Mouse (Mus musculus): ENCODE measurements at regions not wholly inside any gene's neighbourhood (a gene's known extent, or its start where the extent isn't known, plus 50 kb on each side); places are given as distances from the start of the nearest gene placed in this dataset.

DNA sequence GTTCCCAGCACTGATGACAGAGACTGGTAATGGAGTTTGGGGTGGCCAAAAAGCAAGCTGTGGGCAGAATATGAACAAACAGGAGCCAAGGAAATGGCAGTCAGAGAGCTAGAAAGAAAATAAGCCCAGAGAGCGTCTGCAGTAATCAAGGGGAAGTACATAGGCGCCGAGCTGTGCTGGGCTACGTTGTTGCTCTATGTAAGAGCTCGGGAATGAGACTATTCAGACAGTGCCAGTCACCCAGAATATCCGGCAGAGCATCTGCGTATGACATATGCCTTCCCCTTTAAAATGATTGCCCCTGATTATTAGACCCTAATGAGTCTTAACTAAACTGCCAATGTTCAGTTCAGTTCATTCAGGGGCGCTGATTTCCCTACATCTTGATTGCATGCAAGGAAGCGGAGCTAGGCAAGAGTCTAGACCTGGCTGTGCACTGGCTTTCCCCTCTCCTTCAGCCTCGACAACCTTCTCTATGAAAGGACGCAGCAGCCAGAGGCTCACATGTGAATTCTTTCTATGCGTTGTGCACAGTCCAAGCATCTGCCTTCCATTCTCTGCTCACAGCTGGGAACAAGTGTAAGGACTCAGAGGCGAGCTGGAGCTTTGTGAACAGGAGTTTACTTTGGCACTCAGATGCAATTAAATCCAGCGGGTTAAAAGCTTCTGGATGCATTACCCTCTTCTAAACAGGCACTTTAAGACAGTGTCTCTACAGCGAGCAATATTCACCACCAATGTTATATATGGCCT, 125.7 kb upstream of the Gdf10 start:
- DNase-seq, result no peak

DNA sequence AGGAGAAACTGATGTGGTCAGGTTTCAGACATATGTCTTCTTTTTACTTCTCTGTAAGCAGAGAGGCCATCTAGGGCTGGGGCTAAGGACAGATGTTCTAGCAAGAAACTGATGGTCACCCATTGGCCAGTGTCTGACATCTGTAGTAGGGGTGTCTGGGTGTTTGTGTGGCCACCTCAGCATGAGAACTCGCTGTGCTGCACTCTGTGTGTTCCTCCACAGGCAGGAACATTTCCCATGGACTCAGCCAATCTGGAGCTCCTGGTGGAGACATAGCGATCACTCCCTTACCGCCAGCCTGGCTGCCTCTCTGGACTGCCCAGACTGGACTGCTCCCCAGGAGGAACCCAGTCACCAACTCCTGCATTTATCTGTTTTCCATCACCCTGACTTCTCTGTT, 119.1 kb upstream of the Gdf10 start:
- no peak for DNase-seq

DNA sequence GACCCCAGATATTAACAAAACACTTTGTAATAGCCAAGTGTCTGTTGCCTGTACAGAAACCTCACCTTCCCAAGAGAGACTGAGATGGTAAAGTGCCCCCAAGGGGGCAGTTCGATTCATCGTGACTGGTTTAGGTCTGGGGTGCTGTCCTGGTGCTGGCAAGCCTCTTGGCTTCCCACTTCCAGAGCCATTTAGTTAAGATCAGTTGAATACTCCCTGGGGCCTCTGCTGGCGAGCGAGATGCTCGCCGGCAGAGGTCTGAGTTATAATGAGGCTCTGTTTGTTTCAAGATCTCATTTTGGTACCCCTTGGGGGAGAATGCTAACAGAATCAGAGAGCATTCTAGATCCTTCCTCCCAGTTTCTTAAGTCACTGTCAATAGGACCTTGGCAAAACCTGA, 118.7 kb upstream of the Gdf10 start:
- DNase-seq, result no peak

DNA sequence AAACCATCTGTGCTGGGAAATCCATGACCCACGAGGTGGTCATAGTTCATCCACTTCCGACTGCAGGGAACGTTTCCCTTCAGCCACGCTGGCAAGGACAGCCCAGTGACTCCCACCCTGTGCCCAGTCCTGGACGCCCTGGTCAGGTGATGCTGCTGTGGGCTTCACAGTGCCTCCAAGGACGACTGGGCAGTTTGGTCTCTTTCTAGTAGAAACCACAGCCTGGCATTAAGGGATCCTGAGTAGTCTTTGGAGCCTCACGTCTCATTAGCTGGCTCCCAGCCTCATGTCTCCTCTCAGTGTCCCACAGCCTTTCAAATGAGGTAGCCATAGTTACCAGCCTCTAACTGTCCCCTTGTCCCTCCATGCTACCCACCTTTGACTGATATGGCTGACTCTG, 116.2 kb upstream of the Gdf10 start:
- no peak for DNase-seq

DNA sequence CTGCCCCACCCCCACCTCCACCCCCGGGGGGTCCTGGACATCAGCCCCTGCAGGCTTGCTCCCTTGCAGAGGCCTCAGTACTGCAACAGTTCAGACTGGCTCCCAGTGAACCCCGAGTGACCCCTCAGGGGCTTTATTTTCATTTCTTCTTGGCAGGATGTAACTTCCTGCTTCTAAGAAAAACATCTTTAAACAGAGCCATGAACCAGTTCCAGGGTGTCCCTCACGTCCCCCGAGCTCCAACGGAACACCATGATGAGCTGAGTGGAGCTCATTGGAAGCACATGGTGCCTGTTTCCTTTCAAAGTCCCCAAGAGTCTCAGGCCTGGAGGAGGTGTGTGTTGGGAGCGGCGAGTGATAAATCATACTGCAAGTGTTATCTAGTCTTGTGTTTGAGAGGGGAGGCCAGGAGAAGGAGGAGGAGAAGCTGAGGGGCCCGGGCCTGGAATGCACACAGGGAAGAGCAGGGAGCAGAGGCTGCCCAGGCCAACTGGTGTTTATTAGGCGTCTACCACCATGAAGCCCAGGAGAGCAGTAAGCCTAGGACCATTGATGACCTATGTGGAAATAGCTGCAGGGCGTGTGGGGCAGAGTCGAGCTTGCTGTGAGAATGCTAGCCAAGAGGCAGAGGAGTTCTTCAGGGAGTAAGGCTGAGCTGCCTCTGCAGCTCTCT, 114.7 kb upstream of the Gdf10 start:
- DNase-seq, result no peak

DNA sequence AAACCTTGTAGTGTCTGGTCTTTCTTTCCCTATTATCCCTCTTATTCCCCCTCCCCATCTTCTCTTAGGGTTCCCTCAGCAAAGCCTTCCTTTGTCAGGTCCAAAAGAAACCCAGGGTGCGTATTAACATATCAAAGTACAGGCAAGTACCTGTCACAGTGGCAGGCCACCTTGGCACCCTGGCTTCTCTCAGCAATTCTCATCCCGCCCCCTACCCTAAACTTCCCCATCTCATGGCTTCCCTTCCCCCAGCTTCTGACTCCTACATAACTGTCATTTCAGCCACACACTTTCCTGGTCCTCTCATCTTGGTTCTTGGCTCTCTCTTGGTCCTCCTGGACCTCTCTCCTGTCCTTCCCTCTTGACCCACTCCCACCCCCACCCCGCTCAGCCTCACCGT, 112.8 kb upstream of the Gdf10 start:
- DNase-seq, result no peak

DNA sequence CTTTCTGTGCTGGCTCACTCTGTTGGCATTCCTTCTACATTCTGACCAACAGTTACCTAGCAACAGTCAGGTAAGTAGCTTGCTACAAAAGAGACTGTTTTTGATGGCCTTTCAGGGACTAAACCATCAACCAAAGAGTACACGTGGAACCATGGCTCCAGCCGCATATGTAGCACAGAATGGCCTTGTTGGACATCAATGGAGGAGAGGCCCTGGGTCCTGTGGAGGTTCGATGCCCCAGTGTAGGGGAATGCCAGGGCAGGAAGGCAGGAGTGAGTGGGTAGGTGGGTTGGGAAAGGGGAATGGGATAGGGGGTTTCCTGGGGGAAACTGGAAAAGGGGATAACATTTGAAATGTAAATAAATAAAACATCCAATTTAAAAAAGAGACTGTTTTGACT, 112.1 kb upstream of the Gdf10 start:
- no peak for DNase-seq

DNA sequence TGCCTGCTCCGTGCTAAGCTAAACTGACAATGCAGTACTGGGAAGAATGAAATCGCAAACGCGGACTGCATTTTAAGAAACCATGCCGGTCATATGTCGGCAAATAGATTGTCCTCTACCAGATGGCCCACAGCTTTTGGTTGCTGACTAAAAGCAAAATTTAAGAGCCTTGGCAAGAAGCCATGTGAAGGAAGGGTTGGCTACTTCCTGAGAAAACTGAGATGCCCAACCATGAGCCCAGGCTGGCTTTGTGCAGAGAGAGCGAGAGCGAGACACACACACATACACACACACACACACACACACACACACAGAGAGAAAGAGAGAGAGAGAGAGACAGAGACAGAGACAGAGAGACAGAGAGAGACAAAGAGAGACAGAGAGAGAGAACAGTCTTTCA, 111.1 kb upstream of the Gdf10 start:
- no peak for DNase-seq

DNA sequence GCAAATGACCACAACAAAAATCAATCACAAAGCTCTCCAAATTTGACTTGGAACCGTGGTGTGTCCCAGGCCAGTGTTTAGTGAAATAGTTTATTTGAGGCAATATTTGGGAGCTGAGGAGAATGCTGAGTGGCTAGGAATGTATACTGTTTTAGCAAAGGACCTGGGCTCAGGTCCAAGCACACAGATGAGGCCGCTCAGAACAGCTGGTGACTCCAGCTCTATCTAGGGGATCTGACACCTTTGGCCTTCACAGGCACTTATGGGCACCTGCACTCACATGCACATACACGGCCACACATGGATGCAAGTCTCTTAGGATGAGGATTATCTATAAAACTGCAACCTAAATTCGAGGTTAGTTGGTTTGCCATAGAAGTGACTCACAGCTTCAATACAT, 110.6 kb upstream of the Gdf10 start:
- no peak for DNase-seq

DNA sequence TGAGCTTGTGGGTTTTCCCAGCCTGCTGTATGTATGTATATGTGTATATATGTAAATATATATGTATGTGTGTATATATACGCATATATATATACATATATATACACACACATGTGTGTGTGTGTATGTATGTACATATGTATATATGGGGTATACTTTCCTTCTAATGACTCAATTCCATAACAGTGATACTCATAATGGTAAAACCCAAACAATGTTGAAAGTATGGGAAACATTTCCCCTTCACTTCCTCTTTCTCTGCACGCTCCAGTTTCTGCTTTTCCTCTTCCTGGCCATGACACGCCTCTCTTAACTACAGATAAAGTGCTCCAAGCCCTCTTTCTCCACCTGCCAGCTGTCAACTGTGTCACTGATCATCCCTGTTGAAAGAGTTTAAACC, 110.1 kb upstream of the Gdf10 start:
- DNase-seq, result no peak

DNA sequence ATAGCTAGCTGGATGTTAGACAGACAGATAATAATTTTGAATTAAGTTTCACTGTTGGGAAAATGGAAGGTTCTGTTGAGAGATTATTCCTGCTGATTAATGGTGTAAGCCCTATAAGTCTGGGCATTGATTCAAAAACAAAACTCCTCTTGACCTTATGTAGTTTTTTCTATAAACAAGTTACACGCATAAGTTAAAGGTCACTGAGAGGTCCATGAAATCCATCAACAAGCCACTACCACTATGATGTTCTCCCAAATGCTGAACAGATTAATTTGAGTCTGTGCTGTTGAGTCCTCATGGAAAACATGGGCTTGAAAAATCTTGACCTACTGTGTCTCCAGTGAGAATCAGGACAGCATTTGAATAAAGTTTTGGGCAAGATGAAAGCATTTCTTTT, 109.3 kb upstream of the Gdf10 start:
- no peak for DNase-seq

DNA sequence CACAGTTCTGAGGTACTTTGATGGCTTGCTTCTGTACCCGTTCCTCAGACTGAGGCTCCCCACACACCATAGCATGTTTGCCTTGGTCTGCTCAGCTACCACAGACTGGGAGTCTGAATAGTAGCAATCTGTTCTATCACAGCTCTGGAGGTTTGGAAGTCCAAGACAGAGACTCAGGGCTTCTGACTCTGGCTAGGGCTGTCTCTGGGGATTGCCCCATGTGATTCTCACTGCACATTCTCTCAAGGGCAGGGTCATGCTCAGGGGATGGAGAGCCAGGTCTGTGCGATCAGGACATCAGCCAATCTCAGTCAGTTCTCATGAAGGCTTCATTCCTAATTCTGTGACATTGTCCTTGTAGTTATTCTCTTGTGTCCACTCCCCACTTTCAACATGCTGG, 108.8 kb upstream of the Gdf10 start:
- DNase-seq, result no peak

DNA sequence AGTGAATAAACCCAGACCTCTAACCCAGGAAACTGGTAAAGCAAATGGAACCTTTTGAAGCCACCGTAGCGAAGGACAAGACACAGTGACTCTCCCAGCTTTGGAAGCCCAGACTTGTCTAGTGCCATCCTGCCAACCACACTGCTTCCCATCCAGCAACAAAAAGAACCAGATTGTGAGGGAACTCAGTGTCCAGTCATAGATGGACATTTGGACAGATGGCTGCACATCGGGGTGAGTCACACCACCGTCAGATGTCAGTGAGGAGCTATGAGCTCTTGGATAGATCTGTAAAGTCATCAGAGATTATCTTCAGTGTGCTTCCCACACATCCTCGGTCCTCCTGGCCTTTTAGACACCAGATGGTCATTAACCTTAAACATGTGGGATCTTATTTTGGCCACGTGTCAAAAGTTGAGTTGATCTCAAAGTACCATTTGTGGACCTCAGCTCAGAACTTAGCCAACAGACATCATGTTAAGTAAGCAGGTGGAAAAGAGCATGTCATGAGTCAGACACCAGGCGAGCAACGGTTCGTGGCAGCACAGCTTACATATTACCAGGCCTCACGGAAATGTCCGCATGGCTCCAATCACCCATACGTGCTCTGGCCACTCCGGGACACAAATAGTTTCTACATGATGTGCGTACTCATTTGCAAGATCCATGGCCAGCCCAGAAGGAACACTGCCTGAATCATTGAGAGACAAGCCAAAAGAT, 102.7 kb upstream of the Gdf10 start:
- DNase-seq, result no peak

DNA sequence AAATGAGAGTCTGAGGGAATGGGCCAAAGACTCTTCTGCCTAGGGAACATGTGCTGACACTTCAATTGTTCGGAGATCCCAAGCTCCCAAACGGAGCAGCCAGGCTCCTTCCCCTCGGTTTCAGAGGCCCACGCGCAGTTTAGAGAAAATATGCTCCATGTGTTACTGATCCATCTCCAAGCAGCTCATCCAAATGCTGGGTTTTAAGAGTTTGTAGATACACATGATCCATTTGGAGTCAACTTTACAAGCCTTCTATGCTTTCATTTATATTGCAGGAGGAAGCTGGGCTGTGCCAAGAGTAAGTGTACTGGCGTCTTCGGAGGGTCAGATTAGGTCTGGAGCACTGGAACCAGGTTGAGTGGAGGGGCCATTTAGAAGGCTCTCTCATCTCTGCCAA, 102.0 kb upstream of the Gdf10 start:
- peak in 1 of 2 experiments; percentile 26 for DNase-seq

DNA sequence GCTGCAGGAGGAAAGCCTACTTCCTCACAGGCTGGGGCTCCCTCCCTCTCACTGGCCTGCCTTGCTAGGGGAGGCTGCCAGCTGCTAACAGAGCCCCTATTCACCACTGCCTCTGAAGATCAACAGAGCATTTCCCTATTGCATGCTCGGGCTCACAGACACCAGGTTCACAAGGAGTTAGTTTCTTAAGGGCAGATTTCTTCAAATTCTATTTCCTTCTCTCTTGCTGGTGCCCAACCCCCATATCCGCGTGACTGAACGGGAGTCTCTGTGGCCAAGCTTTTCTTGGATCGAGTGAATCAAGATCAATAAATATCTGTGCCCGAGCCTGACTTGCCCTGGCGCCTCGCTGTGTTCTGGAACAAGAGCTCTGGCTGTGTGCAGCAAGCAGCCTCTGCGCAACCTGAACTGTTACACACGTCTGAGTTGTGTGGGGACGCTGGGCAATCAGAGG, 98.9 kb upstream of the Gdf10 start:
- peak; percentile 41 to 44 for DNase-seq

DNA sequence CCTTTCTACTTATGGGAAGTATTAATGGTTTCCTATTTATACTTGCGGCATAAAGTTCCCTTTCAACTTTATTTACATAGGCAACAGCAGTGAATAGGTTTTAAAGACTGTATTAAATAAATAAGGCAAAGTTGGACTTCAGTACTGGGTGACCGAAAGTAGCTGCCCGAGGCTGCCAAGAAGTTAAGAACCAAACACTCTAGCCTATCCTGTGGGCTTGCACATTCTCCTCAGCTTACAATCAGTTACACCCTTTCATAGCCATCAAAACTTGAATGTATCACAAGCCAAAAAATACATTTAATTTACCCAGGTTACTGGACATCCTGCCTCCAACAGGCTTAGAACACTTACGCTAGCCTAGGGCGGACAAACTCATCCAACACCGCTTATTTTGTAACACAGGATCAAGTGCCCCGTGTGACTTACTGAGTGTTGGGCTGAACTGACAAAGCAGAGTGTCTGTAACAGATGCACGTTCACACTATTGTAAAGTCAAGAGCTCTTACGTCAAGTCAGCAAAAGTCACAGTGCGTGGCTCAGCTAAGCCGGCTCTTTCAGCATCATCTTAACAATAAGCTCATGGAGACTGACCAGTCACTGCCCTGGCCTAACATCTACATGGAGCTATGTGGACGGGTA, 97.3 kb upstream of the Gdf10 start:
- no peak for DNase-seq

DNA sequence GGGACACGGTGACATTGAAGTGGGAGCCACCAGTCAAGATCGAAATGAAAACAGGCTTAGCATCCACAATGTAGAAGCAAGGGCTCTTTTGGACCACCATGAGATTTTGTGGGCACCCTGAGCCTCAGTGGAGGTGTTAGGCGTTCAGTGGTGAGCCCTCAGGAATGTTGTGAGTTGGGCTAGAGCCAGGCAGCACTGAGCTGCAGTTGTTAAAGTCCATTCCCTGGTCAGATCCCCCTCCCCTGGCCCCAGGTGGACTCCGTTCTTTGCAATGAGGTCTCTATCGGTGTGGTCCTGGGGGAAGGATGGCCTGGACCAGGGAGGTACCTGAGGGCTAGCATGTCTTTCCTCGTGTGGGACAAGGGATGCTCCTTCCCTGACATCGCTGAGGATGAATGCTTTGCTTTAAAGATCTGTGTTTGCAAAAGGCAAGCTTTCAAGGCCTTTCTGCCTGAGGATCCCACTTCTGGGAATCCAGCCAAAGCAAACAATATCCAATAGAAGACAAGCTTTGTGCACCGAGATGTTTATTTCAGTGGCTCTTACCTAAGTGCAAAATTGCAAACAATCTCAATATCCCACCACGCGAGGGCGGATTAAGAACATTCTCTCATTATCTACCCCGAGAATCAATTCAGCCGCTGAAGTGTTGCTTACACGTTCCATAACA, 90.6 kb upstream of the Gdf10 start:
- DNase-seq, result no peak

DNA sequence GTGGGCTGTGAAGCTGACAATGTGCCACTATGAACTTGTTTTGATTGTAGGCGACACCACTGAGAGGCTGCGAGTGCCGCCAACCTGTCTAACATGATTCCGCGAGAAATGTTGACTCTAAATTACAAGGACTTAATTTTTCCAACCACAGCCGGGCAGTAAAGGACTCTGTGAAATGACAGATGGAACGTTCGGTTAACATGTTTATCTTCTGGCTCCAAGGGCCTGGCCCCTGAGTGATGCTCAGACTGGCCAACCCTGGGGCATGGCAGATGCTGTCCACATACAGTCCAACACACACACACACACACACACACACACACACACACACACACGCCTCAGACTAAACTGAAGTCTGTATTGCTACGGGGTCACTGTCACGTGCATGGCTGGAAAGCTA, 87.0 kb upstream of the Gdf10 start:
- no peak for DNase-seq

DNA sequence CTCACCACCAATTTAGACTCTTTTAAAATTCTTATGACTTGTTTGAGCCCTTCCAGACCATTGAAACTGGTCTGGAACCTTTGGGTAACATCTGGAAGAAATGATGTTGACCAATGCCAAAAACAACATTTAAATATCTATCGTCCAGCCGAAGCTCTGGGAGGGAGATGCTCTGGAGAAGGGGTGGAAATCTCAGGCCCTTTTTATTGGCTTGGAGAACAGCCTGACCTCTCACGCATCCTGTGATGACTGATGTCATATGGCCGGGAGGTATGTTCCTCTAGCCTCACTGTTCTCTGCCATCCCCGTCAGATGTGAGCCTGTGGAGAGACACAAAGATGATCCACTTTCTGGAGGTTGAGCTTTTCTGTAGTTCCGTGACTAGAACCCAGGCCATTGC, 81.6 kb upstream of the Gdf10 start:
- no peak for DNase-seq

DNA sequence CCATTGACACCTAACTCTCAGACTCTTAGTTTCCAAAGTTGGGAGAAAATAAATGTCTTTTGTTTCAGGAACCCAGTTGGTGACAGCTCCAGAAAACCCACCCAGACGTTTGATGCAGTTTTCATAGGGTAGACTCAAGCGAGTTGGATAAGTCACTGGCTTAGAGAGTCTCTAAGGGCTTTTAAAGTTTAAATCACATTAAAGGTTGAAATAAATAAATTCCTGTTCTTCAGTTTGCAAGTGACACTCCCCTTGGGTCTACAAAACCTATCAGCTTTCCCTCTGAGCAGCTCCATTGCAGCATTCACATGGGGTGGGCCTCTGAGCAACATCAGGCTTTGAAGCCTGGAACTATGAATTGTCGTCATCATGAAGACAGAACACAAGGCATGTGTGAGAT, 69.9 kb upstream of the Gdf10 start:
- DNase-seq, result no peak

DNA sequence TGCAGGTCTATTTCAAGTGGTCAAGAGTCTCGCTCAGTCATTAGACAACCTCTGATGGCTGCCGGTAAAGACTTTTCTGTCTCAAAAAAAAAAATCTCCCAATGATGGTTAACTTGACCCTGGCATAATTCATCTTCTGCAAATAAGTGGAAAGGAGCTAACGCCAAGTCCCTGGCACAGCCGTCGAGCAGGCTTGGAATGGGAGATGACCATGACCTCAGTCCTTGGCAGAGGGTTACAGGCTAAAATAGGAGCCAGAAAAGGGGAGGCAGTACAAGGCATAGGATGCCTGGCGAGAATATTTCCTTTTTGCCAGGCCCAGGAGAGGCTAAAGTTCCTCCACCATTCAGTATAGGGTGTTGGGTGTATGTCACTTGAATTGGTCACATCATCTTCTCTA, 69.2 kb upstream of the Gdf10 start:
- DNase-seq, result no peak

DNA sequence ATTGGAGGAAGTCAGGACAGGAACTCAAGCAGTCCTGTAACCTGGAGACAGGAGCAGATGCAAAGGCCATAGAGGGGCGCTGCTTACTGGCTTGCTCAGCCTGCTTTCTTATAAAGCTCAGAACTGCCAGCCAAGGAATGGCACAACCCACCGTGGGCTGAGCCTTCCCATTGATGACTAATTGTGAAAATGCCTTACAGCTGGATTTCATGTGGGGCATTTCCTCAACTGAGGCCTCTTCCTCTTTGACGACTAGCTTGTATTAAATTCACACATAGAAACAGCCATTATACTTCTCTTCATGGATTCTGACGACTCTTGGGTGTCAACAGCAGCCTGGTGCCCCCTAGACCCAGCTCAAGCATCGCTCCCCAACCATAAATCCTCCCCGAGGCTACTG, 66.4 kb upstream of the Gdf10 start:
- DNase-seq, result no peak

DNA sequence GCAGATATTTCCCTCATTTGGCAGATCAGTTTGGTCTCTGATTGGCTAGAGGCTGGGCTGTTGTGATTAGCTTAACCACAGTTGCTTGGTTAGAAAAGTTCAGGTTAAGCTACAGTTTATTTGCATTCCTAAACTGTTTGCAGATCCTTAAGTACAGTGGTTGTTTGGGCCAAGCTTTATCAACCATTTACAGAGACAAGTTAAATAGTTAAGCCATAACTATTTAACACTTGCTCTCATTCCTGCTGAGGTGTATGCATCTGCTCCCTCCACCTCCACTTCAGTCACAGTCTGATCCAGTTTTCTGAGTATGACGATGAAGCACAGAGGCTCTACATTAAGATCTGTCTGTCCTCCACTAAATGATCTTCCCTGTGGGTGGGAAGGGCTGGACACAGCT, 58.6 kb upstream of the Gdf10 start:
- DNase-seq, result no peak

Data from layer of hippocampus, postnatal 36 days (tissue).